Mouse (Mus musculus) CD4-positive helper T cell, adult 2 months (primary cell): ENCODE results near the gene Uqcr11.

ENCODE experiments used
- DNase-seq: peaks from one replicate; pipeline ENCODE4 v3.0.0-alpha.2; 2012; ENCODE audit warnings: low read depth, missing footprints, low spot score

Uqcr11 gene

DNA sequence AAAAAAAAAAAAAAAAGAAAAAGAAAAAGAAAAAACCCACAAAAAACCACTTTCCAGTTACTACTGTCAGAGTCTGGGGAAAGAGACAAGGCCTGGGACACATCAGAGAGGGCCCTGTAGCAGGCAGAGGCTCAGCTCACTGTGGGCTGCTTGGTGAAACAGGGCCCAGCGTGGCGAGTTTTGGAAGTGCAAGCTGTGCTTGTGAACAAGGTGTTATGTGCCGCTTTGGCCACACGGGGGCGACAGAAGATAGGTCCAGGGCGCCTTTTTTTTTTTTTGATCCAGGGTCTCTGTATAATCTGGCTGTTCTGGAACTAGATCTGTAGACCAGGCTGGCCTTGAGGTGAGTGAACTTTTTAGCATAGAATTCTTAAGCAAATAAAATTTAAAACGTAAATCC lies 30.5 kb downstream of the Uqcr11 start:
- DNase-seq = peak; percentile 90

- peak; percentile 50 for DNase-seq
Measured at GRCm38 (mm10) chr10:80374063-80374462, 32.6 kb downstream of the Uqcr11 start.

GRCm38 (mm10) chr10:80372706-80373105 lies 33.9 kb downstream of the Uqcr11 start:
- DNase-seq = no peak

DNA sequence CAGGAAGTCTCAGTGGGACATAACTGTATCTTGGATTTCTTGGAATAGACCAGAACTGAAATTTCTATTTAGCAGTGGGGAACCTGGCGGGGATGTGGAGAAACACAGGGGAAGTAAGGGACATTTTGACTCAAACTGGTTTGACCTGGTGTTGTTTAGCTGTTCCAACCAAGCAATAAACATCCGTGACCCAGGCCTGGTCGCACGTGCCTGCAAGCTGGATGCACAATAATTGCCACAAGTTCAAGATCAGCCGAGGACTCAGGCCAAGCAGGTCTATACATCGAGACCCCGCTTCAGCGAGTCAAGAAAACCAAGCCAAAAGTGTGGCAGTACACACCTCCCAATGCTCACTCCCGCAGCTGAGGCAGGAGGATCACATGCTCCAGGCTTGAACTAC lies 34.6 kb downstream of the Uqcr11 start:
- DNase-seq = no peak

- DNase-seq = peak; percentile 48
Measured at GRCm38 (mm10) chr10:80371411-80371966, 35.1 kb downstream of the Uqcr11 start.

DNA sequence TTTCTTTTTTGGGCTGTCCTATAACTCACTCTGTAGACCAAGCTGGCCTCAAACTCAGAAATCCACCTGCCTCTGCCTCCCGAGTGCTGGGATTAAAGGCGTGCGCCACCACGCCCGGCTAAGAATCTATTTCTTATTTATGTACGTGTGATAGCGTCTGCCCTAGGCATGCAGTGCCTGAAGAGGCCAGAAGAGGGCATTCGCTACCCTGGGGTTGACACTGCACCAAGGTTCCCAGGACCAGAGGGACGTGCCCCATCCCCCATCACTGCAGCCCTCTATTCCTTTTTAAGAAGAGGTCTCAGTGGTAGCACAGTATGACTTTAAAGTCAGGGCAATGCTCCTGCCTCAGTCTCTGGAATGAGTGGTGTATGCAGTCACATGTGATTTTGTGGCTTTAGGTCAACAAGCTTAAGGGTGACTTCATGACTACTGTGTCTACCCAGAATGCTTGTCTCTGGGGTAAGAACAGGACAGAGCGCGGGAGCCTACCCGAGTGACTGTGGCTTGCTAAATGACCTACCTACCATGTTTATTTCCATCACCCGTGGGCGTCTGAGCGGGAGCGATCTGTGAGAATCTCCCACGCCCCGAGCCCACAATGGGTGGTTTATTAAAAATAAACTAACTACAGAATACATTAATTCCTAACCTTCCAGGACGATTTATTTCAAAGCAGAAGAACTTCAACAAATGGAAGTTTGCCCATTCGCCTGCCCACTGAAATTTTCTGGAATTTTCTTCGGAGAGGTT lies 36.5 kb downstream of the Uqcr11 start:
- peak; percentile 42 for DNase-seq

DNA sequence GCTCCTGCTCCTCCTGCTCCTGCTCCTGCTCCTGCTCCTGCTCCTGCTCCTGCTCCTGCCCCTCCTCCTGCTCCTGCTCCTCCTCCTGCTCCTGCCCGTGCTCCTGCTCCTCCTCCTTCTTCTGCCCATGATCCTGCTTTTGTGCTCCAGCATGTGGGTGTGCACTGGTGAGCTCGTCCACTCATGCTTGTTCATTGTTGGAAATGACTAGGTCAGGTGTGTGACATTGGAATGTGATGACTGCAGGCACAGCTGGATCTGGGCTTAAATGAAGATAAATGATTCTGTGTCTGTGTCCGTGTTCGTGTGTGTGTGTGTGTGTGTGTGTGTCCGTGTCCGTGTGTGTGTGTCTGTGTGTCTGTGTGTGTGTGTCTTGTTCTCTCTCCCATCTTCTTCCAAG lies 38.2 kb downstream of the Uqcr11 start:
- peak; percentile 50 for DNase-seq

DNA sequence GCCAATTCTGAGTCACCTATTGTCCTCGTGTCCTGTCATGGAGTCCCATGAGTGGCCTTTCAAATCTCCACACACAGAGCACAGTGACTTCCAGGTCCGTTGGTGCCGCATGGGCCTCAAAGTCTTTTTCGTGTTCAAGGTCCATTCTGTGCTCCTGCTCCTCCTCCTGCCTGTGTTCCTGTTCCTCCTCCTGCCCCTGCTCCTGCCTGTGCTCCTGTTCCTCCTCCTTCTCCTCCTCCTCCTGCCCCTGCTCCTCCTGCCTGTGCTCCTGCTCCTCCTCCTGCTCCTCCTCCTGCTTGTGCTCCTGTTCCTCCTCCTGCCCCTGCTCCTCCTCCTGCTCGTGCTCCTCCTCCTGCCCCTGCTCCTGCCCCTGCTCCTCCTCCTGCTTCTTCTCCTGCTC lies 38.7 kb downstream of the Uqcr11 start:
- peak; percentile 44 for DNase-seq

- no peak for DNase-seq
Measured at GRCm38 (mm10) chr10:80365736-80366135, 40.9 kb downstream of the Uqcr11 start.

GRCm38 (mm10) chr10:80363734-80364133 lies 42.9 kb downstream of the Uqcr11 start:
- no peak for DNase-seq

GRCm38 (mm10) chr10:80357994-80358639 lies 48.5 kb downstream of the Uqcr11 start:
- no peak for DNase-seq

- DNase-seq = no peak
Measured at GRCm38 (mm10) chr10:80357336-80357735, 49.3 kb downstream of the Uqcr11 start.

- no peak for DNase-seq
Measured at GRCm38 (mm10) chr10:80356737-80357136, 49.9 kb downstream of the Uqcr11 start.

DNA sequence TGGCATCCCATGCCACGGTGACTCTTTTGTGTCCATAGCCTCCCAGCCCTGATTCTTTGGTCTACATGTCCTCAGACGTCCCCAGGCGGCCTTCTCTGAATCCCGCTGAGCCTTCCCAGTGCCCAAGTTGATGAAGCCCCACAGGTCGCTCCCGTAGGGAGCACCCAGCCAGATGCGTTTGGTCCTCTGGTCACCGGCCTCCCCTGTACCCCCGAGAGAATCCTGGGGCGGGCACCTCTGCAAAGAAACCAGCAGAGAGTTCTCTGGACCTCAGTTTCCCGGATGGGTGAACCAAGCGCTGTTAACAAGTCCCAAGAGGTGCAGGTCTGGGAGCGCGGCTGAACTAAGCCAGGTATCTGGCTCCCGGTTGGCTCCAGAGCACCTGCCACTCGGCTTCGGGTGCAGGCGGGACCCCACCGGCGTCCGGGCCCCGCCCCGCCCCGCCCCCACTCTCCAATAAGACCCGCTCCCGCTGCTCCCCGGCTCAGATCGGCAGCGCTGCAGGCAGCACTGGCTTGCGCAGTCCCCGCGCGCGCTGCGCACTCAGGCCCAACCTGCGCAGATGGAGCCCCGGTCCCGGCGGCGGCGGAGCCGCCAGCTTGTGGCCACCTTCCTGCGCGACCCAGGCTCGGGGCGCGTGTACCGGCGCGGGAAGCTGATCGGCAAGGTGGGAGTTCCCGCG lies 50.5 kb downstream of the Uqcr11 start, which contains the start of gene Plk5:
TSS of gene Plk5 (plus strand) at position 459 of the 682 bp plus-strand sequence.
- no peak for DNase-seq

DNA sequence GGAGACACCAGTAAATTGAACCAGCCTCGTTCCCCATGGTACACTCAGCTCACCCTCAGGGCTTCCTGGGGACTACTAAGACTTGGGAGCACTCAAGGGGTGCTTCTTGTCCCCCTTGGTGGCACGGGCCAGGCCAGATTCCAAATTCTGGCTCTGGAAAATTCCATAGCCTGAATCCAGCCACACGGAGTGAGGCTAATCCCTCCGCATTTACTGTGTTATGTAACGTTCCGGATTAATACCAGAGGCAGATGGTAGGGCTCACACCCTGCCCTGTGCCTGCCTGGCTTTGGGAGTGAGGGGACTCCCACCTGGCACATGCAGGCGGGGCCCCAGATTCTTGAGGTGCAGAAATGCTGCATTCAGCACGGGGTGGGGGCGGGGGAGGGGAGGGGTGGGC lies 51.2 kb downstream of the Uqcr11 start:
- DNase-seq = no peak
